Mouse (Mus musculus): ENCODE results near the gene Gm3642.
"Not testable (repeated sequence)": the region's sequence is repeated elsewhere in the genome, so short reads cannot be mapped to it uniquely, and the experiment has no call there.

Gm3642 gene

GRCm38 (mm10) chr14:6840211-6840610 is at the start of gene Gm3642:
TSS of gene Gm3642 (minus strand) at chr14:6840311.
- in situ Hi-C loops (cut with MboI, MseI): not testable (repeated sequence)

GRCm38 (mm10) chr14:6889521-6890012 is 49.5 kb upstream of the Gm3642 start, which contains the start of gene Gm3667:
TSS of gene Gm3667 (minus strand) at chr14:6889962.
- in situ Hi-C loops (cut with MboI, MseI): not testable (repeated sequence)

DNA sequence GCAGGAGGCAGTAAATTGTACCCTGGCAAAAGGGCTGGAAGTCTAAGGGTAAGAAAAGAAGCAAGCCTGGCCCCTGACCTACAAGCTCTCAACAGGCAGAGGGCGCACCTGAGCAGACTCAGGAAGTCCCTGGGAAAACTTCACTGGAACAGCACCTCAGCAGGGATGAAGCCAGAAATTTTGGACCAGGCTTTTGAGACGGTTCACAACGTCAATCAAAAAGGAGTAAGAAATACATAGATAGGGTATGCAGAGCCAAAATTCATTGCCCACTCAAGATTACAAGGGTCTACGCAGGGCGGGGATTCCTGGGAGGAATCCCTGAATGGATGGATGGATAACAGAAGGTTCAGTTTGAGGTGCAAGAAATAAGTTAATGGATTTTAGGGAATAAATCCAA is 48.7 kb upstream of the Gm3642 start:
- in situ Hi-C loops (cut with MboI, MseI): not testable (repeated sequence)

DNA sequence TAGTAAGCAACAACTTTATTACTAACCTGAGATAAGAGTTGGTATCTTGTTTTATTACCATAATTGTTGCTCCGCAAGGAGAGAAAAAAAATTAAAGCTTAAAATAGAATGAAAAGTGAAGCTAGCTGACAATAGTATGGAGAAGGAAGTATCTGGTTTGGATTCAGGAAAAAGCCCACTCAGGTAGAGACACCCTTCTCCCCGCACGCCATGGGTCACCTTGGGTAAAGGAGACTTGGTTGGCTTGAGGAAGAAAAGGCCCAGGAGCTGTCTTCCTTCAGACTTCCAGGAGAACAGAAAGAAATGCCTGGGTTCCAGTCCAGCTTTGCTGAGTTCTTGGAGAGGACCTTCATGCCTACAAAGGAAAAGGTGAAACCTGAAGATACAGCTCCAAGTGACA is 16.8 kb downstream of the Gm3642 start:
- in situ Hi-C loops (cut with MboI, MseI): loop anchor here (10.0 to 25.0 kb wide), 2 partner anchors 336 to 1148 kb away; no protein-coding TSS in a partner anchor

All from regulatory T cell (primary cell).